Mouse (Mus musculus) kidney, adult 2 months (tissue): ENCODE data around the gene Ptbp2.

Experiments used
- CTCF ChIP-seq: fragments of 200-500 bp; conservative IDR thresholded peaks from 2 replicates; pipeline ENCODE4 v1.5.1; 2011; ENCODE audit warnings: low read depth, mild to moderate bottlenecking, control low read depth, low read length, moderate library complexity, mixed read lengths; ENCODE audit not compliant: insufficient read depth, insufficient read length
- POLR2A ChIP-seq: fragments of 200-500 bp; IDR thresholded peaks from one replicate; pipeline ENCODE4 v1.6.1; 2011; ENCODE audit warnings: low read depth, low read length, control low read depth

DNA sequence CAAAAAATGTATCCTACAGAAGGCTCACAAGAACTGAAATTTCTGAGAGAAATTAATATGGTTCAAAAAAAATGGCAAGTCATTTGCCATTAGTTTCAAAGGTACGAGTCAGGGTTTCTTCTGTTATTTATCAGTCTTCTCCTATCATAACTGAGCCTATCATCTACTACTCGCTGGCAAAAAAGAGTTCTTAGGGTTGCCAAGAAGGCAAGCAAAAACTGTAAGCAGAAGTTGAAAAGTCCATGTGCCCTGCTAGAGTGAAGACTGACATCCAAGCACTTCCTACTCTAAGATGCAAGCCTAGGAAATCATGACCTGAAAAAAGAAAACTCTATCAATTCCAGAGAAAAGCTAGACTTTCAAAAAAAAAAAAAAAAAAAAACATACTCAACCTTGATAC is 20.5 kb downstream of the Ptbp2 start:
- no peak for TF ChIP-seq CTCF
- no peak for TF ChIP-seq POLR2A
